Mouse (Mus musculus): ENCODE data around the gene Adad2.

The Adad2 gene

DNA sequence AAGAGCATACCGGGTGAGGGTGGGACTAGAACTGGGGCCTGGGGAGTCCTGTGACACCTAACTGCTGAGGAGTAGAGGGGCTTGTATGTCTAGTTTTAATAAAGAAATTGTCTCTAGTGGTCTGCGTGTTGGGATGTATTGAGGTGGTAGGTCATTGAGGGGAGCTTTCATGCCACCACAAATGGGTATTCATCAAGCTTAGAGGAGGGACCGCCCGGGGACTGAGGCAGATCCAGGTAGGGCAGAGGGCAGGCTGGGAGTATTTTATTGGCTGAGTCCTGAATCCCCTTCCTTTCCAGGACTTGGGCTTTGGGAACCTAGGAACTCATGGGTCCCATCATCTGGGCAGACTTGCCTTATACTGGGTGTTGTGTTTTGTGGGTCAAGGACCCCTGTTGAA lies 4.3 kb downstream of the Adad2 start:
- no peak for DNase-seq (ENCODE audit: low spot score in 2 of 2)

DNA sequence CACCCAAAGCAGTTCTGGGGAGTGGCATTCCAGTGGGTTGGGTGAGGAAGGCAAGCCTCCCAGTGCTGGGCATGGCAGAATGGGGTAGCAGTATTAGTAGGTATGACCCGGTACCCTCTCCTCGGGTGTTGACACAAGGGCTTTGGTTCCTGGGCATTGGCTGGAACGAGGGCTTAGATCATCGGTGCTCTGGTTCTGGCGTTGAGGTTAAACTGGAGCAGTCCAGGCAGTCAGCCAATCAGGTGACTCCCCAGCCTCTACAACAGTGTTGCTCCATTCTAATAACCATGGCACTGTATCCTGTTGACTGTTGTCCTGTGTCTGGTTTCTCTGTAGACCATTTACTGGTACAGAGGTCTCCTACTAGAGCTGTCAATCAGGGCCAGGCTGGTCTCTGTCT lies 5.0 kb downstream of the Adad2 start:
- DNase-seq (ENCODE audit: low spot score in 2 of 2) = no peak

DNA sequence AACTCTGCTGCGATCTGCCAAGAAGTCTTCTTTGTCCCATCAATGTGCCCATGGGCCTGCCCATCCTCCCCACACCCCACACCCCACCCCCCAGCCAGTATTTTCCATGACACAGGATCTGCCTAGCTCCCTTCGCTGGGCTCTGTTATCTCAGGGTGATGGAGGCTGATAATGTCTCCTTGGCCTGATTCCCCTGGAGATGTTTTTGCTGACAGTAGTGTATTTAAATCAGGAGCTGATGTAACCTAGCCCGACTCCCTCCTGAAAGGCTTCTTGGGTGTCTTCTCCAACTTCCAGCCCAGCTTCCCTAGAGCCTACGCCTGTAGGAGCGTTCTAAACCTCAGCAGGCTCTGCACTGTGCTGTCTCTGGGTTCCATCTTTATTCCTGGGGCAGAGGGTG lies 6.3 kb downstream of the Adad2 start:
- no peak for DNase-seq (ENCODE audit: low spot score in 2 of 2)

DNA sequence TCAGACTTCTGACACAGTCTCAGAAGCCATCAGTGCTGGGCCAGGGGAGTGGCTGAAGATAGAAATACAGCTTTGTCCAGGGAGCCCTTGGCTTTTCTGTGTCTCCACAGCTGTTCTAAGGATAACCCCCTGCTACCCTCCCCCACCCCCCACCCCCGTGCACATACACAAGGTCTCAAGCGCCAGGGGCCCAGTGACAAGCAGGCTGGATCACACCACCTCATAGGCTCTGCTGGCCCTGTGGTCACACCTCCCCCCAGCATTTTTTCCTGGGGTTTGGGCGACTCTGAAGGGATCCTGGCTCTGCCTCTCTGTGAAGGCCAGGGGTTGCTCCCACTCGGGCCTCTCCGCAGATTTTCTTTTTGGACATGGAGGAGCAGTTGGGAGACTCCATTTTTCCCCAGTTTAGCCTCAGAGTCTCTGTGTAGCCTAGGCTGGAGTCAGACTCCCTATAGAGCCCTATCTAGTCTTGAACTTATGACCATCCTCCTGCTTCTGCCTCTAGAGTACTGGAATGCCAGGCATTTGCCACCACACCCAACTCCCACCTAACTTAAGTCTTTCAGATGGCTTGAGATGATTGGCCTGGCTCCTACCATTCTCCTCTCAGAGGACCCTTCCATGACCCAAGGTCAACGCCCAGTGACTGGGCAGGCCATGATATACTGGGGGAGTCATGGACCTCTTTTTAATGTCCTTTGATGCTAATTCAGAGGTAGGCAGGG lies 7.7 kb downstream of the Adad2 start:
- no peak for DNase-seq (ENCODE audit: low spot score in 2 of 2)

DNA sequence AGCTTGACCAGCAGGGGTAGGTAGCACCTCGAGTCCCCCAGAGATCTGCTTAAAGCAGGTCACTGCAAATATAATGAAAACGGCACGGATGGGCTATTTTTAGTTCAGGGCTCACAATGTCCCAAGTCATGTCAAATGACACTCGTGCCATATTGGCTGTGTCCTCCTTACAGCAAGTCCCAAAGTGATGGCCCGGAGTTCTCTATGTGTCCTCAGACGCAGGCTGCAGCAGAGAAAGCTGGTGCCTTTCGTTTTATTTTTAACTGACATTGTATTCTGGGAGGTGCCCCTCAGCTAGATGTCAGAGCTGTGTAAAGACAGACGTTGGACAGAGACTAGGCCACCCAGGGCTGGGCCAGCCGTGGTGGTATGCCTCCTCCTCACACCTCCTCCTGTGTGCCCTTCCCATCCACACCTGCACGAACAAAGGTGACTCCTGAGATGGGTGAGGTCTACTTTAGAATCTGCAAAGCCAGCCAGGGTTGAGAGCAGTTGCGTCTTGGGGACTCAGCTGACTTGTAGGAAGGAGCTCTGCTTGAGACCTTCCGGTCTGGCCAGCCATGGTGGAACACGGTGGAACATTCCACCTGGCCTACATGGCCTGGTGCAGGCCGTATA lies 8.4 kb downstream of the Adad2 start:
- no peak for DNase-seq (ENCODE audit: low spot score in 2 of 2)

DNA sequence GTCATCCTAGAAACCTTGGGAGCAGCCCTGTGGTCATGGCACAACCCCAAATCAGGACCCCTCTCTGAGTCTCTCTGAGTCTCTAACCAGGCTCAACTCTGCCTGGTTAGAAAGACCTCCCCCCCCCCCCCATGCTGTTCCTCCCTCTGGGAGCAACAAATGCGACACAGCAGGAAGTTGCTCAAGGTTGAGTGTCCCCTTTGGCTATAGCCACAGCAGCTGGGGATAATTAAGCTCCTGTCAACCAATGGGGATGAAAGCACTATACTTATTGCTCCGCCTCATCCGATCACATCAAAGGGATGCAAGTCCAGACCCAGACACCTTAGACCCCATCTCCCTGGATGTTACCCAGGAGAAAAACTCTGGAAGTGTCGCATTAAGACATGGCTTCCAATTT lies 10.0 kb downstream of the Adad2 start:
- no peak for DNase-seq (ENCODE audit: low spot score in 2 of 2)

DNA sequence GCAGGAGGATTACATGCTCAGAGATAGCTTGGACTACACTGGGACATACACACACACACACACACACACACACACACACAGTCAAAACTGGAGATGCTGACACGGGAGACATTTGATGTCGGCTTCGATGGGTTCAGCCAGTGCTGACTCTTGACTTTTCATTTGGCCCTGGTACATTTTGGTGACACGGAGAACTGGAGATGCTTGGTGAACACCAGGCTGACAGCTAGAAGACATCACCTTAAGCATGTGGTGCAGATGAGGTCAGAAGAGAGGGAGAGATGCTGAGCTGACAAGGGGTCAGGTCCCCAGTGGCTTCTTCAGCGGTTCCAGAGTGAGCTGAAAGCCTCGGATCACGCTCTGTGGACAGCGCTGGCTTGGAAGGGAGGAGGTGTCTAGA lies 10.5 kb downstream of the Adad2 start:
- DNase-seq (ENCODE audit: low spot score in 2 of 2) = no peak

DNA sequence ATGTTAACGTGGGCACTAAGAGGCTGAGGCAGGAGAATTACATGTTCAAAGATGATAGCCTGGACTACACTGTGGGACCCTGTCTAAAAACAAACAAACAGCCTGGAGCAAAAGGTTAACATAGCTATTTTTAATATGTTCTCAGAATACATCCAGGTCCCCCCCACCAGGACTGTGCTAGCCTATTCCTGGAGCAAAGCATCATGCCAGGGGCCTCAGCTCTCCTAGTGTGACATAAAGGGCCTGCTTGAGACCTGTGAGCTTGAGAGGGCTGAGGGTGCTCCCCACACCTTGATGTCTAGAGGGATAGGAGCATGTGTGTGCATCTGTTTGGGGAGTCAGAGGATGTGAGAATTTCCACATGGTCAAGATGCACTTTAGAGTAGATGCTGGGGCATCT lies 11.2 kb downstream of the Adad2 start:
- DNase-seq (ENCODE audit: low spot score in 2 of 2) = no peak

DNA sequence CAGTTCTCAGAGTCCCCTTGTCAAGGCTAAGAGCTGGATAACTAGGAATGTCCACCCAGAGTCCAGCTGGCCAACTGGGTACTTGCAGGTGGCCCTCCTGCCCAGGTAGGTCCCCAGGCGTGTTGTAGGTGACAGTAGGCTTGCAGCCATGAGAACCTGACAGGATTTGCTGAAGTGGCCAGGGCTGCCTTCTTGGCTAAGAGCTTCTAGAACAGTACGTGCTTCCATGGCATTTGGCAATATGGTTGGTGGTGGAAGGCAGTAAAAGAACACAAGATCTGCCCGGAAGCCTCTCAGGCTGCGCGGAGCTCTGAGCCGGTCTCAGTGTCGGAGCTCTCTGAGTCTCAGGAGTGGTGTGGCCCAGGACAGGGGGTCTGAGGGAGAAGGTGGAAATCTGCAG lies 12.4 kb downstream of the Adad2 start:
- DNase-seq (ENCODE audit: low spot score in 2 of 2) = no peak

DNA sequence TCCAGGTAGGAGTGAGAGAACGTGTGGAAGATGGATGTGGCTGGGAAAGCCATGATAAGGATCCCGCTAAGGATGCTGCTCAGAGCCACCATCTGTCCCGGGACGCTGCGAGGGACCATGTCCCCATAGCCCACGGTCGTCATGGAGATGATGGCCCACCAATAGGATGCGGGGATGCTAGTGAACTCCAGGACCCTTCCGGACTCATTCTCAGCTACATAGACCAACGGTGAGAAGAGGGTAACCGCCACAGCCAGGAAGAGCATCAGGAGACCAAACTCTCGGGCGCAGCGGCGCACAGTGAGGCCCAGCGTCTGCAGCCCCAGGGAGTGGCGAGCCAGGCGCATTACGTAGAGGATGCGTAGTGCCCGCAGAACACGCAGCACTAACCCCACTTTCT lies 13.2 kb downstream of the Adad2 start:
- DNase-seq (ENCODE audit: low spot score in 2 of 2) = no peak

DNA sequence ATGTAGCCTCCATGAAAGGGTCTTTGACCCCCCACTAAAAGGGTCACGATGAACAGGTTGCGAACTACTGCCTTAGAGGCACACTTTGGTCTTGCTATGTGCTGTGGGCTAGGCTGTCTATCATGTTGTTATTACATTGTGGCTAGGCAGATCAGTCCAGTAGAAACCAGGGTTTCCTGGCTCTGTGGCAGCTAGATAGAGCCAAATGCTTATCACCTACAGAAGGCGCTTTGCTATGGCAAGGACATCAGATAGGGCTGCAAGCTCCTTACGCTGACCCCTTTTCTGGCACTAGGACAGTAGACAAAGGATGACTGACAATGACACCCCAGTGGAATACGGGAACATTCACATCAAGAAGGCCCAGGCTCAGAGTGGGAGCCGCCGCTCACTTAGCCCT lies 14.7 kb downstream of the Adad2 start:
- no peak for DNase-seq (ENCODE audit: low spot score in 2 of 2)

DNA sequence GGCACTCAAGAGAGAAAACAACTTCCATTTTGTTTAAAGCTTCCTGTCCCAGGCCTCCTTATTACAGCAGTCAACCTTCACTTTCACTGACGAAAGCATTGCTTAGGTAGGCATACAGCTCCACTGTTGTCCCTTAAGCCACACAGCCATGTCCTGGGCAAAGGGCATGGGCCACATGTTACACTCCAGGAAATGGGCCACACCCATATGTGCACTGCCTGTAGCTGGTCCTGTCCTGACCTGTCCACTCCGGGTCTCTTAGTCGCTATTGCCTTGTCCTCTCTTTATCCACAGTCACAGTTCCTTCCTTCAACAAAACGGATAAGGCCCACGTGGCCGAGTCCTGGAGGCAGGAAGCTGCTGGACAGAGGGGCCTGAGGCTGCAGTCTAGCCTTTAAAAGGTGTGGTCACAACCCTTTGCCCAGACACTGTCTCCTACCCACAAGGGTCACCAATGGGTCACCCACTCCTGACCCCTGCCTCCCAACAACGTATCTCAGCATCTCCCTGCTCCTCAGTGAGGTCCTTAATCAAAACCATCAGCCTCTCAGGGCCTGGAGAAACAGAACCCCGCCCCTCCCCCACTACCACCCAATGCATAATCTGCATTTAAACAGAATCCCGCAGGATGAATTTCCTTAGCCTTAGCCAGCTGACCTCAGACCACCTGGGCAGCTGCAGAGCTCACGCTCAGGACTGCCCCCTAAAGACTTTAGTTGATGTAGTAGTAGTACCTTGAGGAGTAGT lies 15.2 kb downstream of the Adad2 start:
- no peak for DNase-seq (ENCODE audit: low spot score in 2 of 2)

DNA sequence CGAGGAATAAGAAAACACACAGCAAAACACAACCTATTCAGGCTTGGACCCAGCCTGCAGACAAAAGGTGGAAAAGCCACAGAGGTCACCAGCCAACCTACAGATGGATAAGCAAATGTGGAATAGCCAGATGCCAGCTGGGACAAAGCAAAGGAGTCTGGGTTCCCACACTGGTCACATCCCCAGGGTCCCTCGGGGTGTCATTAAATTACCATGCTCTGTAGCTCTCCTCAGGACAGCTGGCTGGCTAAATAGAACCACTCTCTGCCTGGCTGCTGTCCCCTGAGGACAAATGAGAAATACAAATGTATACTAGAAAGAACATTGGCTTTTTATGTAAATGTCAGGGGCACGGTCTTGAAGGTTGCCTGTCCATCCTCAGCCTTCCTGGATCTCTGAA lies 18.3 kb downstream of the Adad2 start:
- no peak for DNase-seq (ENCODE audit: low spot score in 2 of 2)

DNA sequence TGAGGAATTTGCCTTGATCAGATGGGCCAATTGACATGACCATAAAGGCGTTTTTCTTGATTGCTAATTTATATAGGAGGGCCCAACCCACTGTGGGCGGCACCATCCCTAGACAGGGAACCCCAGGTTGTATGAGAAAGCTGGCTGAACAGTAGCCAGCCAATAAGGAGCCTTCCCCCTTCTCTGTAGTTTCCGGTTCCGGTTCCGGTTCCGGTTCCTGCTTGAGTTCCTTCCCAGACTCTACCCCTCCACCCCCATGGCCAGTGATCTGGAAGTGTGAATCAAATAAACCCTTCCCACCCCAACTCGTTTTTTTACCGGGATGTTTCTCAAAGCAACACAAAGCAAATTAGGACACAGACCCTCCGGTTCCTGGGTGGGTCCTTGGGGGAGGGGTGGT lies 19.7 kb downstream of the Adad2 start:
- no peak for DNase-seq (ENCODE audit: low spot score in 2 of 2)

DNA sequence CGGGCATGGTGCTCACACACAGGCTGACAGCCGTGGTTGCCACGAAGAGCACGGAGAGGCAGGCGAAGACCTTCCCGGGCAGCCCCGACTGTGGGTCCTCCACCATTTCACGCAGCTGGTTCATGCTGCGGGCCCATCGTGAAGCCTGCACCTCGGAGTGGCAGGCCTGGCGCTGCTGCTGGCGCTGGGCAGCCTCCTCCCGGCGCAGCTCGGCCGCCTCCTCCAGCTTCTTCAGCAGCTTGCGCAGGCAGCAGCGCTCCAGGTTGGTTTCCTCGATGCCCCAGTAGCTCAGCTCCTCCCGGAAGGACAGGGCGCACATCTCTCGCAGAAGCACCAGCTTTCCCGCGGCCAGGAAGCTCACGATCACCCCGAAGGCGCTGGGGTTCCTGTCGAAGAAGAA lies 20.4 kb downstream of the Adad2 start:
- DNase-seq (ENCODE audit: low spot score in 2 of 2) = no peak

DNA sequence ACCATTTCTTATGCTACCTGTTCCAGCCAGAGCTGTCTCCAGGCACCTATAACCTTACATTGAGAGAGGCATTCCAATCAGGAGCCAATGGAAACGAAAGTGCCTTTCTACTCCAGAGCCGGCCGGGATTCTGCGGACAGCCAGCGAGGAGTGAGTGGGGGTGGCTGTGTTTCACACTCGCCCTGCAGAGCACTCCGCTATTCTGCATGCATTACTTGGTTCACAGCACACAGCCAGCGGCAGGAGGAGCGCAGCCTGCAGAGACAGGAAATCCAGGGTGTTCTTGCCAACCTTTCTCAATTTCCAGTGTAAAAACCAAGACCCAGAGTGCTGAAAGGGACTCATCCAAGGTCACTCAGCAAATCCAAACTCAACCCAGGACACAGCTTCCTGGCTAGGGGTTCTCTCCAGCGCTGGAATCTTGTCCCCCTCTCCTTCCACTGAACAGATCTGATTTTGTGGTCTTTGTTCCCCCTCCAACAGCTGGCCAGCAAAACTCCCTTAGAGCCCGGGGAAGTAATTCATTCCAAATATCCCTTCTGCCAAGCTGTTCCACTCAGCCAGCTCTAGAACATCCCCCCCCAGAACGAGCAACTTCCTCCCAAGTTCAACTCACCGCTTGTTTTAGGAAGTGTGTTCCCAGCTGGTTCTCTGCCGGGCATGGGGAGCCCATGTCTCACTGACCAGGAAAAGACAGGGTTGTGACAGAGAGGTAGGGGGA lies 22.2 kb downstream of the Adad2 start:
- no peak for DNase-seq (ENCODE audit: low spot score in 2 of 2)

DNA sequence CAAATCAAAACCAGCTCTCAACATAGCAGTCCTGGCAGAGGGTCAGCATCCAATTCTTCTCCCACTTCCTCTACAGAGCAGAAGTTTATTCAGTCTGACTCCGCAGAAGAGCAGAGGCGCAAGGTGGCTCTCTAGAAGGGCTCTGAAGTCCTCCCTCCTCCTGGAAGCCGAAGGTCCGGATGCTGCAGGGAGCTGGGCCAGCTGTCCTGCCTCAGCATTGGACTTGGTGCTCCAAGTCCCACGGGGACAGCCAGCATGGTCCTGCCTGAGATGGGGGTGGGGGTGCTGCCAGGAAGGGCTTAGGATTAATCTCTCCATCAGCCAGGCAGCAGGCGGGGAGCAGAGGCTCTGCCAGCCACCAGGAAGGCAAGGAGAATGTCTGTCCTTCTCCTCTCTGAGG lies 22.8 kb downstream of the Adad2 start, which contains the start of gene Kcng4:
Gene Kcng4 (minus strand): TSS at position 303 of the 400 bp plus-strand sequence.
- no peak for DNase-seq (ENCODE audit: low spot score in 2 of 2)

DNA sequence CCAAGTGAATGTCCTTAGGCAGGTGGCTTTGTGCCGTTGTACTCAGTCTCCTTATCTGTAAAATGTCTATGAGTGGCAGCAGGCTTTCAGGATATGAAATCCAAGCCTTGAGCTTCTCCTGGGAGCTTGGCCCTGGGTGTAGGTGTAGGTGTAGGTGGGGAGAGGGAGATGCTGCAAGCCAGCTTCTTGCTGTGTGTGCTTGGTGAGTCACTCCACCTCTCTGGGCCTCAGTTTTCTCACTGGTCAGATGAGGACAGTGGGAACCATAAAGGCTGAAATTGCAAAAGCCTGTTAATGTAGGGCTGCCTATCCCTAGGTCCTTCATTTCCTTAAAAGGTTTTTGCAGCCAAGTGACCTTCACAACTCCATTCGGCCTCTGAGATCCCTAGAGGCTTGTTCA lies 23.4 kb downstream of the Adad2 start:
- no peak for DNase-seq (ENCODE audit: low spot score in 2 of 2)

DNA sequence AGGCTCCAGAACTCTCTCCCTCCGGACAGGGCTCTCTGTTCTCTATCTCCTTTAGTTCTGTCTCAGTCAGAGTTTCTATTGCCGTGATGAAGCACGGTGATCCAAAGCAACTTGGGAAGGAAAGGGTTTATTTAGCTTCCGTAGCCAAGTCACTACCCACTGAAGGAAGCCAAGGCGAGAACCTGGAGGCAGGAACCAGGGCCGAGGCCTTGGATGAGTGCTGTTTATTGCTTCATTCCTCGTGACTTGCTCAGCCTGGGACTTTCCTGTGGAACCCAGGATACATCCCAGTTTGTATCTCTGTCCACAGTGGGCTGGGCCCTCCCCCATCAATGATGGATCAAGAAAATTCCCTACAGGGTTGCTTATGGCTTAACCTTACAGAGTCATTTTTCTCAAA lies 24.2 kb downstream of the Adad2 start:
- DNase-seq (ENCODE audit: low spot score in 2 of 2) = no peak

DNA sequence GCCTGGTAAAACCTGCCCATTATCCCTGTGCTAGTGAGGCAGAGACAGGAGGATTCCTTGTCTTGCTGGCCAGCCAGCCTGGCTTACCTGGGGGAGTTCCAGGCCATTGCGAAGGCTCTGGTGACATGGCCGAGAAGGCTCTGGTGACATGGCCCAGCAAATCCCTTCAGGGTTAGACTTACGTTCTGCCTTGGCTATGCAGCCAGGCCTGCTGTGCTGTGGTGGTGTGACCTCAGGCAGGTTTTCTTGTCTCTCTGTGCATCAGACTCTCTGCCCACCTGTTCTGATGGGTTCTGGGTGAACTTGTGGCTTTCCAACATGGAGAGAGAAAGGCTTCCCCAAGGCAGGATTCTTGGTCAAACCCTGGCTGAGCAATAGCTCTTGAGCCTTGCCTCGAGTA lies 24.8 kb downstream of the Adad2 start:
- no peak for DNase-seq (ENCODE audit: low spot score in 2 of 2)

DNA sequence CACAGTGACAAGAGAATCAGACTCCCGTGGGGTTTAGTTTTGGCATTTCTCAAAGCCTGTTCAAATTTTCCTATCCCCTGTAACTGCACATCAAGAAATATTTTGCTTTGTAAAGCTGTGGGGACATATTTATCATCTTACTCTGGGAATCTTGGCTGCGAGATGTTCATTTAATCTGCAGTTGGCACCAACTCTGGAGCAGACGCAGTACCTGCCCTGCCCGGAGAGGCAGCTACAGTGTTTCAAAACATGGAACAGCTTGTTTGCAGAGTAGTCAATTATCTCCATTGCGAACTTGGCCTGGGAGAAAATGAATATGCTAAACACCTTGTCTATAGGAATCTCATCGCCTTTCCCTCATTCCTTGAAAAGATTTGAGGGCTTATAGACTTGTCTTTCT lies 25.7 kb downstream of the Adad2 start:
- DNase-seq (ENCODE audit: low spot score in 2 of 2) = no peak

DNA sequence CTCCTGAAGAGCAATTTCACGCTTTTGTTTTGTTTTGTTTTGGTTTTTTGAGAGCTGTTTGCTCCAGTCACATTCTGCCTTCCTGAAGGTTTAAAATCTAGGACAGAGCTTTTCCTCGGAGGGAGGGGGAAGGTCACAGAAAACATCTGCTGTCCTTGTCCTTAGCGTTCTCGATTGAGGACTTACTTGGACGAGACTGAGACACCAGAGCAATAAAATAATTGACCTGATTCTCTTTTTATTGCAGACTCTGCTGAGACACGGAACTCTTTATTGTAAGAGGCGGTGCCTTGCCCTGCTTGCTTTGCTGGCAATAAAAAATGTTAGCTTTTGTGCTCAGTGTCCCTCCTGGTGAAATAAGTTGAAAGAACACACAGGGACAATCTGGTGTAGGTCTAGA lies 27.3 kb downstream of the Adad2 start:
- no peak for DNase-seq (ENCODE audit: low spot score in 2 of 2)
